Mouse (Mus musculus) liver, postnatal 0 days (tissue): ENCODE results near the gene Rab3c.

Source experiments
- CTCF ChIP-seq: sonication (generic); IDR thresholded peaks from 2 replicates; pipeline ENCODE4 v1.5.1; 2016; ENCODE audit warnings: antibody characterized with exemption, low read depth
- EP300 ChIP-seq: IDR thresholded peaks from 2 replicates; pipeline ENCODE4 v1.6.1; 2016; ENCODE audit warnings: antibody characterized with exemption, low read depth, mild to moderate bottlenecking

DNA sequence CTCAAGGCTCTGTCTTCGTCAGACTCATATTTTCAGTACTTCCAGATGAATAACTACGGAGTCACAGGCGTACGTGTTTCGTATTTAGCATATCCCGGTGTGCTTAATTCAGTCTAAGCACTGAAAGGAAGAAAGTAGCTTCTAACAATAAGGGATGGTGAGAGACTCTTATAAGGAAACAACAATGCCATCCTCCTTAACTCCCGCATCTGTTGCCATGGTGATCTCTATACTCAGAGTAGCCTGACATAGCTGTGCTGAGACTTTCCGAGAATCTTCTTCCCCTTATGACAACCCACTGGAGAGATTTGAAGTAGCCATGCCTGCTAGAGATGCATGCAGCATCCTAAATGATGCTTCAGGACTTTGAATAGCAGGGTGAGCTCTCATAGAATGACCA, 272.3 kb downstream of the Rab3c start:
- TF ChIP-seq CTCF (no peak), EP300 (no peak)
